Mouse (Mus musculus): ENCODE results near the gene Dhrs7c. TPM values are rescaled to one million over a fixed set of nuclear protein-coding genes. Genes with fewer than 3 reads are reported as not detected.

Dhrs7c gene
- total RNA-seq, 2 experiments from 2014 or later, result 224 to 340 TPM

DNA sequence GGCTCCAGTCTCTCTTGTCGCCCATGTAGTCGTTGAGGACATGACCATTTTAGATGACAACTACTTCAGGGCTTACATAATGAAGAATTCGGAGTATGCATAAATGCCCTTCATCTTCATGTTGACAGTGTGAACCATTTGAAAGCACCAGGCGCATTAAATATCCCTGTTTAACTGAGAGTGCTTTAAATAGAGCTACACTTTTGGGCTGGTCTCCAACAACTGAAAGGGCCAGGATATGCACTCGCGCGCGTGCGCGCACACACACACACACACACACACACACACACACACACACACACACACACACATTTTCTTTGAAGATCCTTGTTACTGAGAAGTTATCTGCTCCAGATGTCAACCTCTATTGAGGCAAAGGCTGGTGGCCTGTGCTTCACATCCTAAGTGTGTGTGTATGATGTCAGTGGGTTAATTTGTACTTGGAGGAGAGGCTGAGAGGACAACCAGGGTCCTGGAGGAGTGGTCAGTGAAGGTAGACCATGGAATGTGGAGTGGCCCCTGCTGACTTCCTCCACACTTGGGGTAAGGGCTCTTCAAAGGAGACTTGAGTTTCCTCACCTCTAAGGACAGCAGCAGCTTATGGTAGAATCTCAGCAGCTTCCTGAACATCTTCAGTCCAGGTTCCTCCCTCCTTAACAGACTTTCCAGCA is 37.6 kb downstream of the Dhrs7c start:
- no peak for DNase-seq (ENCODE audit: low spot score)

DNA sequence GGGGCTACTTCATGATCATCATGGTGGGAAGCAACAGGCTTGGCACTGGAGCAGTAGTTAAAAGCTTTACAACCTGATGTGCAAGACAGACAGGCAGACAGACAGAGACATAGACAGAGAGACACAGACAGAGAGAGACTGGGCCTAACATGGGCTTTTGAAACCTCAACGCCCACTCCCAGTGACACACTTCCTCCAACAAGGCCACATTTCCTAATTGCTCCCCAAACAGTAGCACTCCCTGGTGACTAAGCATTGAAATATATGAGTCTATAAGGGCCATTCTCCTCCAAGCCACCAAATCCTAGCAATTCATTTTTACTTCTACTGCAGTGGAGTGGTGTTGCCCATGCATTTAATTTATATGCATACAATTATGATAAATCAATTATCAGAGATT is 41.8 kb downstream of the Dhrs7c start:
- DNase-seq (ENCODE audit: low spot score), result no peak

DNA sequence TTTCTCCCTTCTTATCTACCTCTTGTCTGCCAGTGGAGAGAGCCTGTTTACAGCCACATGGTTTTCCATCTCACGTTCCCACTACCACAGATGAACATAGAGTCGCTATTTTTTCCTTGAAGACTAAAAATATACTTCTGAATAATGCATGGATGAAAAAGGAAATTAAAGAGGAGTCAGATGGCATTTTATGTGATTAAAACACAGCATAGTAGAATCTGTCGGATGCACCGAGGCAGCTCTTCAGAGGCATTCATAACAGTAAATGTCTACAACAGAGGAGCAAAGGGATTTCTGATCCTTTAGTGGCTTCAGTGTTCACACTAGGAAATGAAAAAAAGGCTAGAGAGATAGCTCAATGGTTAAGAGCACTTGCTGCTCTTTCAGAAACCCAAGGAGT is 47.2 kb downstream of the Dhrs7c start:
- no peak for DNase-seq (ENCODE audit: low spot score)

DNA sequence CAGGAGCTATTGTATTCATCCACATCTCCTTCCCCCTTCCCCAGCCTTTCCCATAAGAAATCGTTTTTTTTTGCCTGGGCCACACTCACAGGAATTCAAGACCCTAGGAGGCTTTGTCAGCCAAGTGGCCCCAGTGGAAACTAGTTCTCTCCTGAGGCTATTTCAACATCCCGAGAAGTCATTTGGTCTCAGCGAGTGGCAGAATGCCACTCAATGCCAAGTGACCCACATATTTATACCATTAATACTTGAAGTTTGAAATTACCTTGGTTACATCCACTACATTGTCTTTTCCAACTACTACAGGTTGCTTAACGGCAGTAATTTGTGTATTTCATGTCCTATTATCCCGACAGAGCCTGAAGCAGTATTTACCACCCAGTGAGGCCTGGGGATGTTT is 53.8 kb downstream of the Dhrs7c start:
- DNase-seq (ENCODE audit: low spot score), result no peak

DNA sequence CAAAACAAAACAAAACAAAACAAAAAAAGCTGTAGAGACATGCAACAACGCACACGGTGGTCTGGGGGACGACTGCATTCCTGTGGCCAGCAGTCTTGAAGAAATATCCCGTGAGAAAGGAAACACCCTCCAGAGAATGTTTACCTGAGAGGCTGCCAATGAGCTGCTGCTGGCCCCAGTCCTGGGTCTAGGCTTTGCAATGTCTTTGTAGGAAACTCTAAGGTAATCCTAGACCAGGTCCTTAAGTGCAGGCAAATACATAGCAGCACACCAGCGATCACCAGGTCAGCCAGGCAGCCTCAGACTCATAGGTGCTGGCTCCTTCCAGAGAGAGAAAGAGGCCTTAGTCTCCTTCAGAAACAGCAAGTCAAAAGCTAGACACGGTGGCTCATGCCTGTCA is 56.0 kb downstream of the Dhrs7c start:
- no peak for DNase-seq (ENCODE audit: low spot score)

DNA sequence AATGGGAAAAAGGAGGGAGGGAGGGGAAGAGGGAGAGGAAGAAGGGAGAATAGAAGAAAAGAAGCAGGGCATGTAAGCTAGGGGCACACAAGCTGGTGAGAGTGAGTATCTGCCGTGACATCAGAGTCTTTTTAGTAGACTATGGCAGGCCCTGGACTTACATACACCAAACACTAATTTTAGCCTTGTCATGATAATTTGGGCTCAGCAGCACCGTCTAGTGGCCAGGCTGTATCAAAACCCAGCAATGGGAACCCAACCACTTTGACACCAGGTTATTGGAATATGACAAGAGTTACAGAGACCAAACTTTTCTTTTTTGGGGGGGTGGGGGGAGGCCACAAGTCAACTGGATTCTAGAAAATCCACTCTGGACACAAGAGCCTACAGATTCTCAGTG is 57.0 kb downstream of the Dhrs7c start:
- DNase-seq (ENCODE audit: low spot score), result peak; percentile 30

DNA sequence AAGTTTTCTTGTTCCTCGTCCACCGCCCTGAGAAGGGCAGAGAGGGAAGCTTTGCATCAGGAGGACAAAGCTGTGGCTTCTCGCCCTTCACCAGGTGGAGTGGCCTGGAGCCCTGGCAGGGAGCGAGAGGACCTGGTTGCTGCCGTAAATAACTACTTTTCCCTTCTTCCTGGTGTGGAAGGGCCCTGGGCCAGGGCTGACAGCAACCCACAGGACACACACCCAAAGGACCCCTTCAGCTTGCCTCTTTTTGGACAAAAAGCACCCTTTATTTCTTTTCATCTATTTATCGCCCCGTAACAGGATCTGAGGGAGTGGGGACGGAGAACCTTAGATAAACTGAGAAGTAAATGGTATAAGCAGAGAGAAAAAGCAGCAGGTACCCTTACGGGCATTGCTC is 60.5 kb downstream of the Dhrs7c start:
- no peak for DNase-seq (ENCODE audit: low spot score)

DNA sequence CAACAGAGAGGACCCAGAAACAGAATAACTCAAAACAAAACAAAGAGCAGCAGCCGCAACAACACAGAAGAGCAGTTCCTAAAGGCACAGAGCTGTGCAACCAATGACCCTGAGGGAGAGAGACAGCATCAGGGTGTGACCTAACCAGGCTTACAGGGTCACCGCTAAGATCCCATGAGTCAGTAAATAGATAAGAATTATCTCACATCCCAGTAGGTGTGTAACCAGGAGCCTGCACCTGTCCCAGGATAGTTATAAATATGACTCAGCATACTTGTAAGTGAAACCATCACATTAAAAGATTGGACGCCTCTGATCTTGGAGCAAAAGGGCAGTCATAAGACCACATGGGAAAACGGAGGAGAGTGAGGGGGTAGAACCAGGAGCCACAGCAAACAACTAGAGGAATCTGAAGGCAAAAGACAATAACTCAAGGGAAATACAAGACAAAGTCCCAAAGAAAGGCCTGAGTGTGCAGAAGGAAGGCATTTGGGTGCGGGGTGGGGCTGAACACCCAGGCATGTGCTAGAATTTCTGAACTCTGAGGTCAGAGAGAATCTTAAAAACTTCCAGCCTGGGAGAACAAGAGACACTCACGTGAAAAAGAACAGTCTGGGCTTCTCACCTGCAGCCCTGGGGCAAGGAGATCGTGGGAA is 62.9 kb downstream of the Dhrs7c start:
- DNase-seq (ENCODE audit: low spot score), result no peak

DNA sequence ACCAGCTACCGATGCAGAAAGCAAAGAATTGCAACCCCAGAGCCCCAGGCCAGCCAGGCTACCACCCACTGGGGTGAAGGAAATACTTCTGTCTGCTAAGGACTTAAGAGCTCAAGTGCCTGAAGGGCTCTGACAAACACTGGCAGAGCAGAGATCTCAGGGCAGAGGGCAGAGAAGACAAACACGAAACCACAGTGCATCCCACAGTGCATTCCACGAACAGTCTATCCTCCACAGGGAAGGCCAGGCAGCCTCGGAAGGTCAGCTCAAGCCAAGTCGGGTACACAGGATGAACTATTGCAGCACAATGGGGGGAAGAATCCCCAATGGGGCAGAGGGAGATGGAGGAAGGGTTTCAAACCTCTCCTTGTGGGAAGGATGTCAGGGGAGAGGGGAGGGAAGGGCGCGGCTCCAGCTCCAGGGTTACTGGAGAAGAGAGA is 63.4 kb downstream of the Dhrs7c start:
- DNase-seq (ENCODE audit: low spot score), result no peak

DNA sequence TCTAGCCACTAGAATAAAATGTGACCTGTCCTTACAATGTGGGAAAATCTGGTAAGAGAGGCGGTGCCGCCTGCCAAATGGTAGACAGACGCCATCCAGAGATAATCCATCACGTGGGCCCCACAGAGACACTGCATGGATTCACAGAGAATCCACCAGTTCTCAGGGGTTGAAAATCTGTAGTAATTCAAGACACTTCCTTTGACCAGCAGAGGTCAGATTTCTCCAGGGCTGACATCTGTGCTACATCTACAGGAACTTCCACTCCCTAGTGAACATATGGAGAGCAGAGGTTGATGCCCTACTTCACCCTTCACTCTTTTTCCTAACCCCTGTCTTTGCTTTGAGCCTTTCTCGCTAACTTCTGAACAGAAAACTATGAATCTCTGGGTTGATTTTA is 67.1 kb downstream of the Dhrs7c start:
- DNase-seq (ENCODE audit: low spot score), result no peak

Other genes starting within 250 kb of the Dhrs7c start
- under 1 TPM in 1 of 2 experiments, not detected in 1; 0.21 TPM for gene Rcvrn, start 102.9 kb upstream of the Dhrs7c start, total RNA-seq (2021)
- under 1 TPM; 0.43 to 0.59 TPM for gene Glp2r, start 27.0 kb upstream of the Dhrs7c start, total RNA-seq (2021)
- gene Gsg1l2, start 23.6 kb upstream of the Dhrs7c start, total RNA-seq (2021), result not detected
- under 1 TPM; 0.40 to 0.57 TPM for gene Usp43, start 124.0 kb downstream of the Dhrs7c start, total RNA-seq (2021)
- gene Cfap52, start 167.5 kb downstream of the Dhrs7c start, total RNA-seq (2021), result 1 to 10 TPM; 1.7 to 6.1 TPM
- 10 to 100 TPM; 22.6 to 25.3 TPM for gene Stx8, start 168.0 kb downstream of the Dhrs7c start, total RNA-seq (2021)

Data from gastrocnemius, adult 18-20 months (tissue).